Mouse (Mus musculus): ENCODE measurements around the gene Sppl2b. TPM values are rescaled to one million over a fixed set of nuclear protein-coding genes. Genes with fewer than 3 reads are reported as not detected.

The Sppl2b gene
- 27.6 and 27.7 TPM in 2 replicates for polyA plus RNA-seq (2015; fragmentation: Nextera tagmentation; extraction: Ambion mirVana)

DNA sequence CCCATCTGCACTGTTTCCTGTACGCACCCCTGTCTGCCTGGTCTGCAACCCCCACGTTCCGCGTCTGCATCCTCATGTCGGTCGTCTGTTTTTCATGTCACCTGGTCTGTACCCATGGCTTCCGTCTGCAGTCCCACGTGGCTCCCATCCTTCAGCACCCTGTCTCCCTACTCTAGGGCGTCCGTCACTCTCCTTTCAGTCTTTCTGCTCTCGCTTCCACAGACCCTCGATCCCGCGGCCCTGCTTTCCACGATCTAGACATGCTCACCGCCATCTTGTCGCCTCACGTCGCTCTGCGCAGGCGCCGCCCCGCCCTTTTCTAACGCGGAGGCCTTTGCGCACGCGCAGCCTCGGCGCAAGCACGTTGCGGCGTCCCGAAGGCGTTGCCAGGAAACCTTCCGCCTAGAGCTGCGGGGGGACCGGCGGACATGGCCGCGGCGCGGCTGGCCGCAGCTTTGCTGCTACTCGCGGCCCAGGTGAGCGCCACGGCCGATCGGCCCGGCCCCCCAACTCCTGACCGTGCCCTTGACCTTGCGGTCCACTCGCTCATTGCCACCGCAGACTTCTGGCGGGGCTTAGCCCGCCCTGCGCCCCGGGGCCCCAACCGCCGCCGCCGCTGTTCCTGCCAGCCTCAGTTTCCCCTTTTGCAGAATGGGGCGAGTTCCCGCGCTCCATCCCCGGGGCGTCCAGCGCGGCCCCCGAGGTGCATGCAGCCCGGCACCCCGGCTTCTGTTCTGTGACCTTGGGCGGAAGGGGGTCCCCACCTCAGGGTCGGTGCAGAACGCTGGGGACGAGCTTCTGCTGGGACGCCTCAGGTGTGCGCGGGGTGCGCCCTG, at the start of gene Sppl2b, which contains the start of gene Lsm7:
Gene Sppl2b (plus strand): TSS at position 363 of the 836 bp plus-strand sequence.
Gene Lsm7 (minus strand): TSS at position 297 of the 836 bp plus-strand sequence.
- H3K27ac ChIP-seq (ENCODE audit: low read depth), result peak within 1 kb of the TSS; percentile 98
- H3K27me3 ChIP-seq (ENCODE audit: insufficient read depth, low read length), result no peaks in the 10 kb centered on the region
- peaks cover 35% of the 10 kb centered on the region for H3K4me1 ChIP-seq (ENCODE audit: insufficient read depth)
- H3K36me3 ChIP-seq (replicated peaks; ENCODE audit: insufficient read depth, low read length), result peaks cover 16% of the 10 kb centered on the region
- no peaks in the 10 kb centered on the region for H3K9me3 ChIP-seq (ENCODE audit: low read length)
- TF ChIP-seq CTCF (IDR thresholded peaks at IDR 0.05; ENCODE audit: low read depth) (no peak), EP300 (IDR thresholded peaks at IDR 0.05; ENCODE audit: low read depth) (no peak)
- peak; percentile 98 for DNase-seq
- peak within 1 kb of the TSS; percentile 98 for H3K4me2 ChIP-seq (ENCODE audit: low read depth, low read length)
- peak within 1 kb of the TSS; percentile 90 for H3K4me3 ChIP-seq (ENCODE audit: low read depth, low read length)
- H3K9ac ChIP-seq (replicated peaks), result peak within 1 kb of the TSS; percentile 86
- under 1% methylated on average over 79 of the region's 81 CpGs for WGBS (ENCODE audit: insufficient replicate concordance)
- ATAC-seq, result peak; percentile 48

DNA sequence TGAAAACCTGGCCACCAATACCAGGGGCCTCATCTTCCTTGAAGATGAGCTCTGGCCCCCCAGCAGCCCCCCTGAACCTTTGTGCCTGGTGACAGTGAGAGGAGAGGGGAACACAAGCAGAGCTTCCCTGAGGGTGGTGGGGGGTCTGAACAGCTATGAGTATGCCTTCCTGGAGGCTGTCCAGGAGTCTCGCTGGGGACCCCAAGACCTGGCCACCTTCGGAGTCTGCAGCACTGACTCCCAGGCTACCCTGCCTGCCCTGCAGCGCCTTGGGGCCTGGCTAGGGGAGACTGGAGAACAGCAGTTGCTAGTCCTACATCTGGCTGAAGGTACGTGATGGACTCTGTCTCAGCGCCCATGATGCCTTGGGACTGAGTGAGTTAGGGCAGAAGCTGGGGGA, 49.8 kb upstream of the Sppl2b start:
- ATAC-seq, result no peak
- H3K27ac ChIP-seq (ENCODE audit: low read depth), result no peak overlapping the region
- TF ChIP-seq EP300 (IDR thresholded peaks at IDR 0.05; ENCODE audit: low read depth), result no peak
- no peak for TF ChIP-seq CTCF (IDR thresholded peaks at IDR 0.05; ENCODE audit: low read depth)
- DNase-seq, result no peak
- peaks cover 48% of the 10 kb centered on the region for H3K36me3 ChIP-seq (replicated peaks; ENCODE audit: insufficient read depth, low read length)
- peaks cover 29% of the 10 kb centered on the region for H3K4me1 ChIP-seq (ENCODE audit: insufficient read depth)
- H3K9me3 ChIP-seq (ENCODE audit: low read length), result no peaks in the 10 kb centered on the region
- WGBS (ENCODE audit: insufficient replicate concordance), result 67% methylated on average over 5 of the region's 5 CpGs
- no peak overlapping the region for H3K4me3 ChIP-seq (ENCODE audit: low read depth, low read length)
- H3K27me3 ChIP-seq (ENCODE audit: insufficient read depth, low read length), result peaks cover 29% of the 10 kb centered on the region
- H3K4me2 ChIP-seq (ENCODE audit: low read depth, low read length), result no peak overlapping the region
- no peak overlapping the region for H3K9ac ChIP-seq (replicated peaks)

DNA sequence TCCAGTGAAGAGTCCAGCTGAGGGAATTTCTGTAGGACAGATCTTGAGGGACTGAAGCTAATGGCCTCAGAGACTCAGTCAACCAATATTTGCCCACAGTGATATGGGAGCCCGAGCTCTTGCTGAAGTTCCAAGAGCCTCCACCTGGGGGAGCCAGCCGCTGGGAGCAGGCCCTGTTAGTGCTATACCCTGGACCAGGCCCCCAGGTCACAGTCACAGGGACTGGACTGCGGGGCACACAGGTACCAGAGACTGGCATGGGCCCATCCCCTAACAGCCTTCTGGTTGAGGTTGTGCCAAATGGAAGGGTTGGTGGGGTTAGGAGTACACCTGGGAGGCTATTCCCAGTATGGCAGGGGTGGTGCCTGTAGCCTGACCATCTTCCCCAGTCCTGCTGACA, 49.1 kb upstream of the Sppl2b start:
- Histone ChIP-seq H3K9ac (replicated peaks) (no peak overlapping the region), H3K4me2 (ENCODE audit: low read depth, low read length) (no peak overlapping the region), H3K27me3 (ENCODE audit: insufficient read depth, low read length) (peaks cover 32% of the 10 kb centered on the region), H3K27ac (ENCODE audit: low read depth) (no peak overlapping the region), H3K36me3 (replicated peaks; ENCODE audit: insufficient read depth, low read length) (peaks cover 44% of the 10 kb centered on the region), H3K9me3 (ENCODE audit: low read length) (no peaks in the 10 kb centered on the region), H3K4me3 (ENCODE audit: low read depth, low read length) (no peak overlapping the region), H3K4me1 (ENCODE audit: insufficient read depth) (peaks cover 27% of the 10 kb centered on the region)
- 10% methylated on average over 3 of the region's 3 CpGs for WGBS (ENCODE audit: insufficient replicate concordance)
- peak; percentile 78 for ATAC-seq
- TF ChIP-seq CTCF (IDR thresholded peaks at IDR 0.05; ENCODE audit: low read depth) (peak; percentile 91), EP300 (IDR thresholded peaks at IDR 0.05; ENCODE audit: low read depth) (no peak)
- peak; percentile 92 for DNase-seq

DNA sequence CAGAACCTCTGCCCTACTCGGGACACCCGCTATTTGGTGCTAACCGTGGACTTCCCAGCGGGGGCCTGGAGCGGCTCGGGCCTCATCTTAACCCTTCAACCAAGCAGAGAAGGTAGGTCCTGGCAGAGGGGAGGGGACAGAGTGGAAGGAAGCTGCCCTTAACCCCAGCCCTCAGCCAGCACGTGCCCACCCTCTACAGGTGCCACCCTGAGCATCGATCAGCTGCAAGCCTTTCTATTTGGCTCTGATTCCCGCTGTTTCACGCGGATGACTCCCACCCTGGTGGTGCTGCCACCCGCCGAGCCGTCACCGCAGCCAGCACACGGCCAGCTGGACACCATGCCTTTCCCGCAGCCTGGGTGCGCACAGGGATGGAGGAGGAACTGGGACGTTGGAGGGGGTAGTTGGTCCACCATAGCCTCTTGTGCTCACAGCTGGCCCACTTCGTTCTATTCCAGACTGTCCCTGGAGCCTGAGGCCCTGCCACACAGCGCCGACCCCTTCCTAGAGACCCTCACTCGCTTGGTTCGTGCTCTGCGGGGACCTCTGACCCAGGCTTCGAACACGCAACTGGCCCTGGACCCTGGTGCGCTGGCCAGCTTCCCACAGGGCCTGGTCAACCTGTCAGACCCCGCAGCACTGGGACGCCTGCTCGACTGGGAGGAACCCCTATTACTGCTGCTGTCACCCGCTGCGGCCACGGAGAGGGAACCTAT, 48.6 kb upstream of the Sppl2b start:
- 52% methylated on average over 34 of the region's 34 CpGs for WGBS (ENCODE audit: insufficient replicate concordance)
- Histone ChIP-seq H3K27me3 (ENCODE audit: insufficient read depth, low read length) (peaks cover 32% of the 10 kb centered on the region), H3K9ac (replicated peaks) (no peak overlapping the region), H3K27ac (ENCODE audit: low read depth) (no peak overlapping the region), H3K9me3 (ENCODE audit: low read length) (no peaks in the 10 kb centered on the region), H3K4me2 (ENCODE audit: low read depth, low read length) (peak overlapping the region; percentile 76), H3K4me3 (ENCODE audit: low read depth, low read length) (peak overlapping the region; percentile 32), H3K4me1 (ENCODE audit: insufficient read depth) (peaks cover 27% of the 10 kb centered on the region), H3K36me3 (replicated peaks; ENCODE audit: insufficient read depth, low read length) (peaks cover 39% of the 10 kb centered on the region)
- TF ChIP-seq CTCF (IDR thresholded peaks at IDR 0.05; ENCODE audit: low read depth) (no peak), EP300 (IDR thresholded peaks at IDR 0.05; ENCODE audit: low read depth) (no peak)
- DNase-seq, result no peak
- ATAC-seq, result peak; percentile 5

GRCm38 (mm10) chr10:80807057-80807627, 47.9 kb upstream of the Sppl2b start:
- no peaks in the 10 kb centered on the region for H3K9me3 ChIP-seq (ENCODE audit: low read length)
- peaks cover 32% of the 10 kb centered on the region for H3K36me3 ChIP-seq (replicated peaks; ENCODE audit: insufficient read depth, low read length)
- H3K4me3 ChIP-seq (ENCODE audit: low read depth, low read length), result peak overlapping the region; percentile 32
- no peak overlapping the region for H3K27ac ChIP-seq (ENCODE audit: low read depth)
- peak; percentile 55 for ATAC-seq
- no peak overlapping the region; the same call in 1 of the 2 replicates for H3K9ac ChIP-seq (replicated peaks)
- H3K4me1 ChIP-seq (ENCODE audit: insufficient read depth), result peaks cover 27% of the 10 kb centered on the region
- peak; percentile 66 for DNase-seq
- H3K4me2 ChIP-seq (ENCODE audit: low read depth, low read length), result peak overlapping the region; percentile 76
- WGBS (ENCODE audit: insufficient replicate concordance), result 5% methylated on average over 53 of the region's 58 CpGs
- H3K27me3 ChIP-seq (ENCODE audit: insufficient read depth, low read length), result peaks cover 32% of the 10 kb centered on the region
- TF ChIP-seq CTCF (IDR thresholded peaks at IDR 0.05; ENCODE audit: low read depth) (0 out of 2 replicates have a peak, but pooled peaks have one; percentile 12), EP300 (IDR thresholded peaks at IDR 0.05; ENCODE audit: low read depth) (no peak)

Measured in liver, postnatal 0 days (tissue).